Mouse (Mus musculus) hindbrain, embryonic 14.5 days (tissue): ENCODE measurements at regions not wholly inside any gene's neighbourhood (a gene's known extent, or its start where the extent isn't known, plus 50 kb on each side); places are given as distances from the start of the nearest gene placed in this dataset.
"Not testable (repeated sequence)": the region's sequence is repeated elsewhere in the genome, so short reads cannot be mapped to it uniquely, and the experiment has no call there.

Source experiments
- ATAC-seq: fragments of 200-750 bp; cut with Nextera tagmentation; 2 replicates; pipeline ENCODE4 v1.8.0; 2017; ENCODE audit warnings: moderate number of reproducible peaks, mild to moderate bottlenecking, moderate TSS enrichment, moderate library complexity; ENCODE audit not compliant: low FRiP score
- DNase-seq: peaks from one replicate; pipeline ENCODE4 v3.0.0-alpha.2; 2015; ENCODE audit warnings: low spot score
- H3K27ac ChIP-seq: fragments of 300-500 bp; sonication (generic); 2 replicates; pipeline ENCODE4 v1.5.1; 2014; ENCODE audit warnings: mild to moderate bottlenecking, moderate library complexity
- H3K27me3 ChIP-seq: fragments of 300-500 bp; sonication (generic); 2 replicates; pipeline ENCODE4 v1.6.1; 2014; ENCODE audit warnings: mild to moderate bottlenecking, low read length, mixed read lengths; ENCODE audit not compliant: control insufficient read depth, insufficient read depth
- H3K36me3 ChIP-seq: fragments of 300-500 bp; sonication (generic); replicated peaks from 2 replicates; pipeline ENCODE4 v1.6.1; 2014; ENCODE audit not compliant: control insufficient read depth, insufficient read depth
- H3K4me1 ChIP-seq: fragments of 300-500 bp; sonication (generic); replicated peaks from 2 replicates; pipeline ENCODE4 v1.6.1; 2014; ENCODE audit warnings: antibody characterized with exemption, low read length, mixed read lengths; ENCODE audit not compliant: control insufficient read depth, insufficient read depth
- H3K4me2 ChIP-seq: fragments of 300-500 bp; sonication (generic); replicated peaks from 2 replicates; pipeline ENCODE4 v1.6.1; 2014; ENCODE audit warnings: mild to moderate bottlenecking, moderate library complexity
- H3K4me3 ChIP-seq: fragments of 300-500 bp; sonication (generic); replicated peaks from 2 replicates; pipeline ENCODE4 v1.5.1; 2014; ENCODE audit warnings: mild to moderate bottlenecking, low read length
- H3K9ac ChIP-seq: fragments of 300-500 bp; sonication (generic); 2 replicates; pipeline ENCODE4 v1.6.1; 2014
- H3K9me3 ChIP-seq: fragments of 300-500 bp; sonication (generic); 2 replicates; pipeline ENCODE4 v1.6.1; 2016; ENCODE audit warnings: low read length; ENCODE audit not compliant: control insufficient read depth
- WGBS: fragments of 180-500 bp; shearing (Covaris S2); extraction: QIAGEN DNeasy Blood & Tissue Kit; methylation state at CpG from one replicate; pipeline ENCODE4 v1.1.7; 2014; 5-methylcytosine and 5-hydroxymethylcytosine counted together

GRCm38 (mm10) chr3:22551516-22551915, 475.1 kb downstream of the Tbl1xr1 start:
- H3K9ac ChIP-seq = no peak overlapping the region

GRCm38 (mm10) chr3:22559556-22559955, 483.1 kb downstream of the Tbl1xr1 start:
- H3K4me1 ChIP-seq = no peaks in the 10 kb centered on the region
- H3K27ac ChIP-seq = no peak overlapping the region
- 42% methylated on average over 6 of the region's 6 CpGs for WGBS
- ATAC-seq (no peak), DNase-seq (no peak)
- peaks cover 17% of the 10 kb centered on the region; the same call in 1 of the 2 replicates for H3K9me3 ChIP-seq
- no peak overlapping the region for H3K9ac ChIP-seq
- H3K4me2 ChIP-seq = no peak overlapping the region
- H3K27me3 ChIP-seq = no peaks in the 10 kb centered on the region
- H3K4me3 ChIP-seq = no peak overlapping the region
- H3K36me3 ChIP-seq = no peaks in the 10 kb centered on the region

More at GRCm38 (mm10) chr3:22551516-22551915, 475.1 kb downstream of the Tbl1xr1 start:
- Histone ChIP-seq H3K9me3 (peaks cover 8% of the 10 kb centered on the region; the same call in 1 of the 2 replicates), H3K4me2 (no peak overlapping the region), H3K36me3 (no peaks in the 10 kb centered on the region), H3K4me1 (no peaks in the 10 kb centered on the region), H3K4me3 (no peak overlapping the region), H3K27me3 (no peaks in the 10 kb centered on the region), H3K27ac (no peak overlapping the region)
- ATAC-seq = no peak
- WGBS = 67% methylated on average over 5 of the region's 5 CpGs
- peak; percentile 31 for DNase-seq

DNA sequence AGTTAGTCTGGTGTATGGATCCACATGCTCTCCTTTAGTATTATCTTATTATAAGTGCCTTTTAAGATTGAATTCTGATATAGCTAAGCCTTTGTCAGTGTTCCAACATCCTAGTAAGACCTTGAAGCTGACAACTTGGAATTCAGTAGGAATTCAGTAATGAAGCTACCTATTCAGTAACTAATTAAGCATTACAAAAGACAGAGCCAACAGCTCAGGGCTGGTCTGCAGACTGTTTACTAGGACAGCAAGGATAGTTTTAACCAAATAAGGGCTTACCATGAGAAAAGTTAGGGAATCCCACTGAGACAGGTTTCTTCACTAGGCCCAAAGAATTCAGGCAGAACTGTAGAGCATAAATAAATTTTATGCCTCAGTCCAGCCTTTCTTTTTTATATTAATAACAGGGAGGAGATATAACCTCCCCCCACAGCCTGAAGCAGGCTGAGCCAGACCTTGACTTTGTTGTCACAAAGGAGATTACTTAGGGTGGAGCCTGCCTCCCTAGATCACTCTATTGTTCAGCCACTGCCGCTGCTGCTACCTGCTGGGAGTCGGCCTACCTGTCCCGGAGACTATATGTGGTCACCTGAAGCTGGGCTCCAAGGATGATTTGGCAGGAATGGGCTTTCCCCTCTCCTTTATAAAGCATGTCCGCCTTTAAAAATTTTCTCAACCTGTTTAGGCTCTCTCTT, 484.2 kb downstream of the Tbl1xr1 start:
- not testable (repeated sequence) for H3K36me3 ChIP-seq, H3K4me3 ChIP-seq, H3K27me3 ChIP-seq, DNase-seq, H3K27ac ChIP-seq, H3K9ac ChIP-seq, H3K4me2 ChIP-seq, H3K4me1 ChIP-seq, ATAC-seq
- 95% methylated on average over 4 of the region's 4 CpGs for WGBS
- peaks cover 16% of the 10 kb centered on the region; the same call in 1 of the 2 replicates for H3K9me3 ChIP-seq
